Mouse (Mus musculus): ENCODE data around the gene Esrrg.

GRCm38 (mm10) chr1:187662083-187662609 lies 53.6 kb downstream of the Esrrg start:
- no peak for TF ChIP-seq GATA1 (IDR thresholded peaks at IDR 0.05; ENCODE audit: low read length)
- TF ChIP-seq TAL1 (IDR thresholded peaks at IDR 0.05; ENCODE audit: low read length): no peak
